Mouse (Mus musculus) kidney, postnatal 0 days (tissue): ENCODE results near the gene Bpifc. TPM values are rescaled to one million over a fixed set of nuclear protein-coding genes. Genes with fewer than 3 reads are reported as not detected.

Experiments
- ATAC-seq: fragments of 200-750 bp; cut with Nextera tagmentation; replicated peaks from 2 replicates; pipeline ENCODE4 v1.8.0; 2017; ENCODE audit warnings: low read depth, moderate number of reproducible peaks, moderate TSS enrichment, moderate library complexity; ENCODE audit not compliant: low FRiP score
- DNase-seq: peaks from one replicate; pipeline ENCODE4 v3.0.0-alpha.2; 2016; ENCODE audit warnings: low spot score
- H3K27ac ChIP-seq: fragments of 300-500 bp; sonication (generic); 2 replicates; pipeline ENCODE4 v1.5.1; 2014; ENCODE audit warnings: mild to moderate bottlenecking
- H3K27me3 ChIP-seq: fragments of 300-500 bp; sonication (generic); 2 replicates; pipeline ENCODE4 v1.6.1; 2014; ENCODE audit warnings: low read length, mixed read lengths; ENCODE audit not compliant: insufficient read depth
- H3K36me3 ChIP-seq: fragments of 300-500 bp; sonication (generic); 2 replicates; pipeline ENCODE4 v1.6.1; 2014; ENCODE audit warnings: low read length, mixed read lengths; ENCODE audit not compliant: insufficient read depth
- H3K4me1 ChIP-seq: fragments of 300-500 bp; sonication (generic); replicated peaks from 2 replicates; pipeline ENCODE4 v1.6.1; 2014; ENCODE audit warnings: antibody characterized with exemption, low read length, mixed read lengths; ENCODE audit not compliant: insufficient read depth
- H3K4me2 ChIP-seq: fragments of 300-500 bp; sonication (generic); 2 replicates; pipeline ENCODE4 v1.6.1; 2014; ENCODE audit warnings: mild to moderate bottlenecking, low read length, moderate library complexity, mixed read lengths
- H3K4me3 ChIP-seq: fragments of 300-500 bp; sonication (generic); replicated peaks from 2 replicates; pipeline ENCODE4 v1.5.1; 2014; ENCODE audit warnings: low read depth, low read length
- H3K9ac ChIP-seq: fragments of 300-500 bp; sonication (generic); 2 replicates; pipeline ENCODE4 v1.6.1; 2014; ENCODE audit warnings: low read depth, low read length
- H3K9me3 ChIP-seq: fragments of 300-500 bp; sonication (generic); replicated peaks from 2 replicates; pipeline ENCODE4 v1.6.1; 2016; ENCODE audit warnings: low read length, inconsistent platforms, mixed read lengths
- CTCF ChIP-seq: IDR thresholded peaks from 2 replicates; pipeline ENCODE4 v1.5.1; 2016; ENCODE audit warnings: antibody characterized with exemption, low read depth, mild to moderate bottlenecking, moderate library complexity
- WGBS: fragments of 180-500 bp; shearing (Covaris S2); extraction: QIAGEN DNeasy Blood & Tissue Kit; methylation state at CpG from one replicate; pipeline ENCODE4 v1.1.7; 2014; 5-methylcytosine and 5-hydroxymethylcytosine counted together
- polyA plus RNA-seq: library from polyadenylated mRNA; unstranded; fragments of >200 nt; fragmentation: Nextera tagmentation; extraction: Ambion mirVana; gene quantifications from 2 replicates; pipeline ENCODE4 v1.2.1, GENCODE M21; 2015

Gene Bpifc
- polyA plus RNA-seq, 1 experiment from 2014 or later = 0.25 TPM

DNA sequence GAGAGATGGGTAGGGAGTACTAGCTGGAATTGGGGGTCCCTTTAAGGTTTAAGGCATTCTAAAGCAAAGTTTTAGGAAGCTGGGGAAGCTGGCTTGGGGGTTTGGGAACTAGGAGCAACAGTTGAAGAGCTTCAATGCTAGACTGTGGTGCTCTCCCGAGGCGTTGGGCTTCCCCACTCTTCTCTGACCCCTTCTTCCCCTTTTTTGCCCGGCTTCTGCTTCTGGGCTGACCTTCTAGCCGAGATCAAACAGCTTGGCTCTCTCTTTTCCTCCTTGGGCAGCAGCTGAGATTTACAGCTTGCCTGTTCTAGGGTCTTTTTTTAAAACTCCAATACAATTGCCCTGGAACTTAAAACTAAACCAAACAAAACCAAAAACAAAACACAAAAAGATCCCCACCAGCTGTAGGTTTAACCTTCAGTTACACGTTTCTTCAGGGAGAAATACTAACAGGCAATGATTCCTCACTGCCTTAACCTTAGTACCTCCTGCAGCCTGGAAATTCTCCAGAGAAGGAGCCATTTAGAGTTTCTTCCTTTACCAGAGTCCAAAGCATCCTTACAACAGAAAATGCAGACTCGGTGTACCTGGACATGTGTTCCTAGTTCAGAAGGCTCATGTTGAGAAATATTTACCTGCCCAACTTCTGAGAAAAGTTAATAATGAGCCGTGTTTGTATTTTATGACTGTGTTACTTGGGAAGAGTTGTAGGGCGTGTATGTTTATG, 41.6 kb downstream of the Bpifc start:
- Histone ChIP-seq H3K4me3 (no peak overlapping the region), H3K4me1 (no peaks in the 10 kb centered on the region), H3K27me3 (no peaks in the 10 kb centered on the region), H3K4me2 (no peak overlapping the region), H3K9ac (no peak overlapping the region), H3K9me3 (no peaks in the 10 kb centered on the region), H3K27ac (no peak overlapping the region), H3K36me3 (no peaks in the 10 kb centered on the region)
- WGBS = 31% methylated on average over 8 of the region's 8 CpGs
- ATAC-seq (no peak), DNase-seq (peak; percentile 33)
- no peak for TF ChIP-seq CTCF

DNA sequence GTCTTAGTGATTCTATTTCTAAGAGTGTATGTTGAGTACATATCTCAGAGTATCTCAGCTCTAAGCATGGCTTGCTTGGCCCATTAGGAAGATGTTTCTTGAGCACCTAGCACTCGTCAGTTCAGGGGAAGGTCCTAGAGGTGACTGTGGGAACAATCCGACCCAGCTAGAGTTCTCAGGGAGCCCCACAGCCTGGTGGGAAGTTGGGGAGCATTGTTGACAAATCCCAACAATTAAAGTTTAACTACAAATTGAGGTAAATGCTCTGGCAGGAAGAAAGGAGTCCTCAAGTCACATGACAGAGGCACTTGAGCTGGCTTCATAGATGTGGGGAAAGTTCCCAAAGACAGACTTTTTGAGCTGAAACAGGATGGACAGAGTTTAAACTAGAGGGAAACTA, 43.0 kb downstream of the Bpifc start:
- no peak overlapping the region for H3K9ac ChIP-seq
- H3K4me2 ChIP-seq = no peak overlapping the region
- H3K27ac ChIP-seq = no peak overlapping the region
- DNase-seq (no peak), ATAC-seq (no peak)
- no peak overlapping the region for H3K4me3 ChIP-seq
- H3K36me3 ChIP-seq = no peaks in the 10 kb centered on the region
- no peaks in the 10 kb centered on the region for H3K27me3 ChIP-seq
- H3K9me3 ChIP-seq = no peaks in the 10 kb centered on the region
- WGBS = 49% methylated on average over 2 of the region's 2 CpGs
- no peak for TF ChIP-seq CTCF
- no peaks in the 10 kb centered on the region for H3K4me1 ChIP-seq

DNA sequence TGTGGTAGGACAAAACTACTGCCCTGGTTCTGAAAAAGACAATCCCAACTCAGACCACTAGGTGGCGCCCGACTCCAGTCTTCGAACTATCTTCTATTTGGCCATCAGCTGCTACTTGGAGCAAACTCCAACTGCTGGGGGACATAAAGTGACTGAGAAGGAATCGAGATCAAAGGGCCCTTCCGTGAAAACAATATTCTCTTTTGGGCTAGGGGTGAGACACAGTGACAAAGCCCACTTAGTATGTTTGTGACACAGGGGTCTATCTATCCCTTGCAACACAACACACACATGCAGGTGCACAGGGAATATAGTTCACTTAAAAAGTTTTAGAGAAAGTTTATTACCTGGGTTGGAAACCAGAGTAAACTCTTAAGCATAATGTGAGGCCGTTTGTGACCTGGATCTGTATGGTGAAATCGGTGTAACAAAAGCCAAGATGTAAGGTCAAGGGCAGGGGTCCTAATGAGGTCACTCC, 43.5 kb downstream of the Bpifc start:
- peak; percentile 95 for TF ChIP-seq CTCF
- Histone ChIP-seq H3K9me3 (no peaks in the 10 kb centered on the region), H3K36me3 (no peaks in the 10 kb centered on the region), H3K9ac (no peak overlapping the region), H3K4me3 (no peak overlapping the region), H3K27me3 (no peaks in the 10 kb centered on the region), H3K4me1 (no peaks in the 10 kb centered on the region), H3K27ac (no peak overlapping the region), H3K4me2 (no peak overlapping the region)
- DNase-seq = peak; percentile 88
- 0 out of 2 replicates have a peak, but pooled peaks have one; percentile 29 for ATAC-seq
- WGBS = 7% methylated on average over 7 of the region's 7 CpGs

DNA sequence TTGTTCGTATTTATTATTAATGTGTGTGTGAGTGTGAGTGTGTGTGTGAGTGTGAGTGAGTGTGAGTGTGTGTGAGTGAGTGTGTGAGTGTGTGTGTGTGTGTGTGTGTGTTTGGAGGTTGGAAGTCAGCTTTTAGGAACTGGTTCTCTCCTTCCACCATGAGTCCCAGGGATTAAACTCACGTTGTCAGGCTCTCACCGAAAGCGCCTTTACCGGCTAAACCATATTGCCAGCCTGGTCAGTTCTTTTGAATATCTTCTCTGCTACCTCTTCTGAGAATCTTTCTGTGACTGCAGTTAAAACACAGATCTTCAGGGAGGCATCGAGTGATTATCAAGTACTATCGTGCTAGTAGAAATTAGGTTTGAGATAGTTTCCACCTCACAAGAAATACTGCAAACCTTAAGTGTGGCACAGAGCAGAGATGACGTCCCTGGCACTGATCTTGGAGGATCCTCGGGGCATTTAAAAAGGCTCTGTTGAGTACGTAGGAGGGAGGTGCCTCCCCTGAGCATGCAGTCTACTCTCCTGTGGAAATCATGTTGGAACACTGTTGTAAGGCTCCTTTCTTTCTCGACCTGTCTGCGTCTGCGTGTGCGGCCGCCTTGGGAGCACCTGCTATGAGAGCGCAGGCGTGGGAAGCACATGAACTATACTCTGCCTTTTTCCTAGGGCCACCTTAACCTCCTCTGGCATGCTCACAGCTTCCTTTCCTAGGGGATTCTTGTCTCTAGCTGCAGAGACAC, 44.1 kb downstream of the Bpifc start:
- H3K27ac ChIP-seq = no peak overlapping the region
- TF ChIP-seq CTCF = no peak
- 63% methylated on average over 17 of the region's 17 CpGs for WGBS
- no peaks in the 10 kb centered on the region for H3K4me1 ChIP-seq
- DNase-seq (no peak), ATAC-seq (0 out of 2 replicates have a peak, but pooled peaks have one; percentile 13)
- no peaks in the 10 kb centered on the region for H3K36me3 ChIP-seq
- no peak overlapping the region for H3K4me2 ChIP-seq
- H3K9ac ChIP-seq = no peak overlapping the region
- H3K4me3 ChIP-seq = no peak overlapping the region
- no peaks in the 10 kb centered on the region for H3K27me3 ChIP-seq
- H3K9me3 ChIP-seq = no peaks in the 10 kb centered on the region

GRCm38 (mm10) chr10:85966476-85966875, 45.2 kb downstream of the Bpifc start:
- WGBS = 52% methylated on average over 2 of the region's 2 CpGs

DNA sequence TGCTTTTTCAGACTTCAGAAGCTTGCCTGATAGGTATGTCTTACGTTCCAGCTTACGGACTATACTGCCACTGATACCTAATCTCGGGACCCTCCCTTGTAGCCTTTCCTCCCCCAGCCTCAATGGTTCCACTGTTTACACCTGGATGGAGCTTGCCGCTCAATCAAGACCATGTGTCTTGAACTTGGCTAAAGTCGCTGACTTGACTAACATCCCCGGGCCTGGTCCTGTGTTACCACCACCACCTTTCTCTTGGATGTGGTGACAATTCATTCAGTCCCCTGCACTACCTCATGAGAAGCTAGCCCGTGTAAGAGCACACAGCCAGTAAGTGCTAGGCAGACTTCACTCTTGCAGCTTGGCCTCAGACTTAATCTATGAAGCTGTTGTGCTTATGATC, 47.4 kb downstream of the Bpifc start:
- WGBS = 87% methylated on average over 7 of the region's 7 CpGs
- DNase-seq (no peak), ATAC-seq (no peak)
- Histone ChIP-seq H3K9me3 (no peaks in the 10 kb centered on the region), H3K4me1 (no peaks in the 10 kb centered on the region), H3K4me3 (no peak overlapping the region), H3K9ac (no peak overlapping the region), H3K4me2 (no peak overlapping the region), H3K36me3 (no peaks in the 10 kb centered on the region), H3K27me3 (no peaks in the 10 kb centered on the region), H3K27ac (no peak overlapping the region)
- no peak for TF ChIP-seq CTCF

More at GRCm38 (mm10) chr10:85966476-85966875, 45.2 kb downstream of the Bpifc start:
- TF ChIP-seq CTCF = no peak
- no peak for DNase-seq
- no peak overlapping the region for H3K27ac ChIP-seq
- H3K4me1 ChIP-seq = no peaks in the 10 kb centered on the region
- H3K9ac ChIP-seq = no peak overlapping the region
- H3K4me2 ChIP-seq = no peak overlapping the region
- no peak for ATAC-seq
- no peaks in the 10 kb centered on the region for H3K27me3 ChIP-seq
- no peaks in the 10 kb centered on the region for H3K36me3 ChIP-seq
- no peak overlapping the region for H3K4me3 ChIP-seq
- H3K9me3 ChIP-seq = no peaks in the 10 kb centered on the region
